Mouse (Mus musculus): ENCODE measurements around the gene Dgkh.

GRCm38 (mm10) chr14:78699634-78700033, 32.9 kb downstream of the Dgkh start:
- TF ChIP-seq EP300 (optimal IDR thresholded peaks at IDR 0.05) (no peak), CTCF (IDR thresholded peaks at IDR 0.05; ENCODE audit: low read depth) (no peak)

All from stomach, postnatal 0 days (tissue).